Mouse (Mus musculus) E14TG2a.4 (cell line): ENCODE measurements around the gene Commd4.

Experiments
- H3K27me3 ChIP-seq: 2 replicates; pipeline ENCODE4 v1.6.1; 2014; ENCODE audit warnings: low read length, control low read depth; ENCODE audit not compliant: insufficient read depth
- H3K36me3 ChIP-seq: 2 replicates; pipeline ENCODE4 v1.6.1; 2014; ENCODE audit warnings: low read length, control low read depth; ENCODE audit not compliant: insufficient read depth
- H3K4me1 ChIP-seq: replicated peaks from 2 replicates; pipeline ENCODE4 v1.6.1; 2014; ENCODE audit warnings: low read depth, low read length, control low read depth
- H3K4me3 ChIP-seq: replicated peaks from 2 replicates; pipeline ENCODE4 v1.5.1; 2014; ENCODE audit warnings: mild to moderate bottlenecking, low read length
- H3K9me3 ChIP-seq: 2 replicates; pipeline ENCODE4 v1.6.1; 2014; ENCODE audit warnings: low read length, control low read depth
- CTCF ChIP-seq: conservative IDR thresholded peaks from 2 replicates; pipeline ENCODE4 v1.5.1; 2014; ENCODE audit warnings: low read length
- NANOG ChIP-seq: IDR thresholded peaks from 2 replicates; pipeline ENCODE4 v1.6.1; 2014; ENCODE audit warnings: borderline replicate concordance, low read length, mixed read lengths
- POU5F1 ChIP-seq: IDR thresholded peaks from 2 replicates; pipeline ENCODE4 v1.6.1; 2014; ENCODE audit warnings: low read length, borderline replicate concordance

The Commd4 gene

GRCm38 (mm10) chr9:57147205-57148143 is 10.7 kb downstream of the Commd4 start:
- Histone ChIP-seq H3K36me3 (peaks cover 27% of the 10 kb centered on the region), H3K9me3 (no peaks in the 10 kb centered on the region), H3K4me3 (peak overlapping the region; percentile 83), H3K4me1 (peaks cover 59% of the 10 kb centered on the region), H3K27me3 (no peaks in the 10 kb centered on the region)
- no peak for TF ChIP-seq NANOG
- no peak for TF ChIP-seq POU5F1
- TF ChIP-seq CTCF: no peak

DNA sequence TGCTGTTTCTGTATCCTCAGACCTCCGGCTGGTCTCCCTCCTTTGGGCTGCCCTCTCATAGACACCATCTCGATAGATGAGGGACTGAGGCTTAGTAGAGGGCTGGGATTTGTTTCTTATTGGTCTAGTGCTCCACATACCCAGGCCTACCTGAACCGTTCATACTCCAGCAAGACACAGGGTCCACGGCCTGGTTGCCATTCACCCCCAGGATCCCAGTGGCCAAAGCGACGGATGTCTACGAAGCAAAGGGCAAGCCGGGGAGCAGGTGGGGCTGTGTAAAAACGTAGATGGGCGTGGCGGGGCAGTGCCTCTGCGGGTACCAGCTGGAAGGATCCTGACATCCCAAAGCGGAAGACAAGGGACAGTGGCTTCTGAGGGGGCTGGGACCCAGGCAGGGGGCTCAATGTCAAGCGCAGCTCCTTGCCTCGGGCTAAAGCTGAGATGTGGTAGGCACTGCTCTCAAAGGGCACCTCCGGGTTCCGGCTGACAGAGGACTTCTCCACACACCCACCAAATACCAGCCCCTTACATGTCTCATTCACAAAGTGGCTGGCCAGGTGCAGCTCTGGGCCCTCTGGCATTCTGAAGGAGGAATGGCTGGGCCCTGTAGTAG is 11.6 kb downstream of the Commd4 start:
- Histone ChIP-seq H3K4me1 (peaks cover 59% of the 10 kb centered on the region), H3K27me3 (no peaks in the 10 kb centered on the region), H3K9me3 (no peaks in the 10 kb centered on the region), H3K36me3 (peaks cover 36% of the 10 kb centered on the region), H3K4me3 (peak overlapping the region; percentile 83)
- TF ChIP-seq CTCF: no peak
- TF ChIP-seq POU5F1: no peak
- no peak for TF ChIP-seq NANOG

GRCm38 (mm10) chr9:57144830-57145229 is 13.3 kb downstream of the Commd4 start:
- Histone ChIP-seq H3K4me3 (no peak overlapping the region), H3K27me3 (no peaks in the 10 kb centered on the region), H3K36me3 (peaks cover 54% of the 10 kb centered on the region), H3K9me3 (no peaks in the 10 kb centered on the region), H3K4me1 (peaks cover 59% of the 10 kb centered on the region)
- TF ChIP-seq CTCF (no peak), NANOG (no peak), POU5F1 (no peak)

GRCm38 (mm10) chr9:57143212-57143611 is 14.9 kb downstream of the Commd4 start:
- H3K27me3 ChIP-seq: no peaks in the 10 kb centered on the region
- no peaks in the 10 kb centered on the region for H3K9me3 ChIP-seq
- TF ChIP-seq POU5F1 (no peak), NANOG (no peak), CTCF (no peak)
- no peak overlapping the region for H3K4me3 ChIP-seq
- H3K4me1 ChIP-seq: peaks cover 62% of the 10 kb centered on the region
- peaks cover 69% of the 10 kb centered on the region for H3K36me3 ChIP-seq

GRCm38 (mm10) chr9:57141417-57142353 is 16.4 kb downstream of the Commd4 start:
- TF ChIP-seq POU5F1 (no peak), NANOG (no peak), CTCF (no peak)
- H3K9me3 ChIP-seq: no peaks in the 10 kb centered on the region
- H3K27me3 ChIP-seq: no peaks in the 10 kb centered on the region
- H3K36me3 ChIP-seq: peaks cover 84% of the 10 kb centered on the region
- no peak overlapping the region for H3K4me3 ChIP-seq
- H3K4me1 ChIP-seq: peaks cover 64% of the 10 kb centered on the region

DNA sequence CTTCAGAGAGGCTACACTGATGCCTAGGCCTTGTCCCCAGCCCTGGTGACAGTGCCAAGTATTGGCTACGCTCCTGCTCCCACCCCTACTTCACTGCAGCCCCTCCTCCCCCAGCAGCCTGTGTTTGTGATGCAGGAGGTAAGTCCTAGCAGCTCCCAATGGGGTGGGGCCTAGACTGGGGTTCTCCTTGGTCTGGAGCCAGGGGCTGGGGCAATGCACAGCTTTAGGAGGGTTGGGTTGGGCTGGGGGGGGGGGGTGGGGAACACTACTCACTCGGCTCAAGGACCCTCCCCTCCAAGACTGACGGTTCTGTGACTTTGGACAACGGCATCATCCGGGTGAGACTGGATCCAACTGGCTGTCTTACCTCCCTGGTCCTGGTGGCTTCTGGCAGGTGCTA is 18.6 kb downstream of the Commd4 start:
- Histone ChIP-seq H3K36me3 (peaks cover 99% of the 10 kb centered on the region), H3K27me3 (no peaks in the 10 kb centered on the region), H3K9me3 (no peaks in the 10 kb centered on the region), H3K4me3 (no peak overlapping the region), H3K4me1 (peaks cover 47% of the 10 kb centered on the region)
- no peak for TF ChIP-seq NANOG
- TF ChIP-seq POU5F1: no peak
- no peak for TF ChIP-seq CTCF

DNA sequence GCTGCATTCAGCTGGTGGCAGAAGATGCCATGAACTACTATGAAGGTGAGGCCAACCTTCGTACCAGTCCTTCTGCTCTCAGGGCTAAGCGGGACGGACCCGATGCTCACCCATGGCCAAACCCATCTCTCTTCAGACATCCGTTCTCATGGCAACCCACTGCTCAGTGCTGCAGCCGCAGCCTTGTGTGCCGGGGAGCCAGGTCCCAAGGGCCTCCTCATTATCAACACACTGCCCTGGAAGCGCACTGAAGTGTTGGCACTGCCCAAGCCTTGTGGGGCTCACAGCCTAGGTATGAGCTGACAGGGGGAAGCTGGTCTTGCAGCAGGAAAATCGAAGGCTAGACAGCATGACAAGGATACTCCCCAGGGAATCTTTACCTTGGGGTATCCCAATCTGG is 19.0 kb downstream of the Commd4 start:
- Histone ChIP-seq H3K4me3 (no peak overlapping the region), H3K36me3 (peaks cover 99% of the 10 kb centered on the region), H3K27me3 (no peaks in the 10 kb centered on the region), H3K4me1 (peaks cover 47% of the 10 kb centered on the region), H3K9me3 (no peaks in the 10 kb centered on the region)
- TF ChIP-seq CTCF (no peak), NANOG (no peak), POU5F1 (no peak)

- TF ChIP-seq CTCF: no peak
- TF ChIP-seq NANOG: no peak
- TF ChIP-seq POU5F1: no peak
- Histone ChIP-seq H3K4me1 (peaks cover 47% of the 10 kb centered on the region), H3K9me3 (no peaks in the 10 kb centered on the region), H3K4me3 (no peak overlapping the region), H3K27me3 (no peaks in the 10 kb centered on the region), H3K36me3 (peaks cover 99% of the 10 kb centered on the region)
Measured at GRCm38 (mm10) chr9:57138507-57138906, 19.6 kb downstream of the Commd4 start.
